Mouse (Mus musculus): ENCODE results near the gene Rpl38.

DNA sequence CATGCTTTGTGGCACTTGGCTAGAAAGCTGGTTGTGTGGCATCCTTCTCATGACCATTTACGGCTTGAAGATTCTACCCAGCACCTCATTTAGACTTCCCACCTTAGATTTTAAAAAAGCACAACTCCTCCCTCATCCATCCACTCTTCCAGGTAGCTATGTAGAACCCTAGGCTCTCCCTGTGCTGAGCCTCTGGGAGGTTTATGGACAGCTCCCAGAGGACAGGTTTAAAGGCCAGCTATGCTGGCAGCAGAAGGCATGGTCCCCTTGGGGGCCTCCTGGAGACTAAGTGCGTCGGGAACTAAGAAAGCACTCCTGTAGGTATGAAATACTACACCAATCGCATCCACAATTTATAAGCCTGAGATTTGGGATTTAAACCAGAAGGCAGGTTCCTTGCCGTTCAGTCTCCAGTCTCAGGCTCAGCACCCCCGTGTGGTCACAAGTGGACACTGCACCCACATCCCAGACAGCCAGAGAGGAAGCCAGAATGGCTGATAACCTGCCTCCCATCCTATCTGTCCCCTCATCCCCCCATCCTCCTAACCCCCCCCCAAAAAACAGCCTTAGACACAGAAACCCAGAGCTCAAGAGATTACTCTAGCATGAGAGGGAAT is 5.5 kb upstream of the Rpl38 start:
- peak; percentile 82 for TF ChIP-seq CTCF (IDR thresholded peaks at IDR 0.05; ENCODE audit: insufficient read depth, low read length)
- no peak for TF ChIP-seq POLR2A (IDR thresholded peaks at IDR 0.05; ENCODE audit: borderline replicate concordance, extremely low read depth, low read depth, low read length)
